Comparison of ENCODE assay signal across 9 mouse cellular contexts in genomic region chr11:67010430-67010829, GRCm38 (mm10). TPM values are rescaled to one million over a fixed set of nuclear protein-coding genes. Genes with fewer than 3 reads are reported as not detected.
DNase-seq lines count a peak whose midpoint lies in the region; ATAC-seq and TF ChIP-seq lines count a peak whose summit lies in the region.
"Had no signal": no experiment of that assay in that cellular context is flagged by ENCODE, and none has a peak within 500 bp of the region (broad histone marks: within the 10 kb centered on the region; RNA-seq: fewer than 3 reads in every experiment).

No protein-coding gene starts in this region.

- no peaks in the 10 kb centered on the region for H3K36me3 ChIP-seq in kidney, postnatal 0 days (ENCODE audit: insufficient read depth, low read length)
- no peaks in the 10 kb centered on the region for H3K36me3 ChIP-seq in forebrain, embryonic 10.5 days (replicated peaks)
- H3K36me3 ChIP-seq in midbrain, embryonic 10.5 days = no peaks in the 10 kb centered on the region
- H3K36me3 ChIP-seq: limb, embryonic 15.5 days had no signal

- 1% methylated on average over 8 of the region's 8 CpGs for WGBS in kidney, postnatal 0 days
- 15% methylated on average over 8 of the region's 8 CpGs for WGBS in forebrain, embryonic 10.5 days
- WGBS in midbrain, embryonic 10.5 days = 18% methylated on average over 8 of the region's 8 CpGs

- H3K4me1 ChIP-seq in kidney, postnatal 0 days (replicated peaks; ENCODE audit: insufficient read depth, low read length) = no peaks in the 10 kb centered on the region
- peaks cover 26% of the 10 kb centered on the region for H3K4me1 ChIP-seq in forebrain, embryonic 10.5 days
- H3K4me1 ChIP-seq in midbrain, embryonic 10.5 days = peaks cover 27% of the 10 kb centered on the region
- H3K4me1 ChIP-seq: limb, embryonic 15.5 days had no signal

- no peak overlapping the region for H3K27ac ChIP-seq in kidney, postnatal 0 days
- H3K27ac ChIP-seq in forebrain, embryonic 10.5 days = peak overlapping the region; percentile 60
- H3K27ac ChIP-seq in midbrain, embryonic 10.5 days (replicated peaks) = peak overlapping the region; percentile 60
- H3K27ac ChIP-seq: limb, embryonic 15.5 days had no signal

- no peak overlapping the region for H3K9ac ChIP-seq in kidney, postnatal 0 days (ENCODE audit: low read depth, low read length)
- H3K9ac ChIP-seq: limb, embryonic 15.5 days had no signal

- DNase-seq in kidney, postnatal 0 days (ENCODE audit: low spot score) = peak; percentile 68
- DNase-seq in kidney, adult 9 months = no peak
- DNase-seq in NIH3T3 (ENCODE audit: low read depth) = peak; percentile 34
- DNase-seq in forebrain, embryonic 10.5 days (ENCODE audit: extremely low spot score, low spot score) = no peak
- peak; percentile 41 for DNase-seq in midbrain, embryonic 10.5 days (ENCODE audit: low spot score)
- no peak for DNase-seq in layer of hippocampus, postnatal 36 days
- no peak for DNase-seq in gastrocnemius, postnatal 25 days
- DNase-seq in left cerebral cortex, adult 9 months (ENCODE audit: low spot score in 2 of 2) = no peak

- H3K27me3 ChIP-seq in kidney, postnatal 0 days (ENCODE audit: insufficient read depth, low read length) = no peaks in the 10 kb centered on the region
- peaks cover 25% of the 10 kb centered on the region for H3K27me3 ChIP-seq in forebrain, embryonic 10.5 days (ENCODE audit: poor library complexity, severe bottlenecking)
- H3K27me3 ChIP-seq in midbrain, embryonic 10.5 days (ENCODE audit: low read depth, poor library complexity, severe bottlenecking) = peaks cover 19% of the 10 kb centered on the region; the same call in 1 of the 2 replicates
- H3K27me3 ChIP-seq: limb, embryonic 15.5 days had no signal

- peak; percentile 45; the same call in 1 of the 2 replicates for TF ChIP-seq CTCF in kidney, postnatal 0 days (IDR thresholded peaks at IDR 0.05; ENCODE audit: low read depth)

- H3K9me3 ChIP-seq in kidney, postnatal 0 days (replicated peaks; ENCODE audit: low read length) = no peaks in the 10 kb centered on the region
- H3K9me3 ChIP-seq in forebrain, embryonic 10.5 days = no peaks in the 10 kb centered on the region; the same call in 1 of the 2 replicates
- no peaks in the 10 kb centered on the region for H3K9me3 ChIP-seq in midbrain, embryonic 10.5 days (replicated peaks)
- H3K9me3 ChIP-seq: limb, embryonic 15.5 days had no signal

- H3K4me3 ChIP-seq in kidney, postnatal 0 days (replicated peaks; ENCODE audit: low read depth, low read length) = no peak overlapping the region
- H3K4me3 ChIP-seq in forebrain, embryonic 10.5 days = no peak overlapping the region
- H3K4me3 ChIP-seq in midbrain, embryonic 10.5 days = no peak overlapping the region
- H3K4me3 ChIP-seq: limb, embryonic 15.5 days had no signal

- H3K4me2 ChIP-seq in kidney, postnatal 0 days (ENCODE audit: low read length) = no peak overlapping the region
- H3K4me2 ChIP-seq: limb, embryonic 15.5 days had no signal

- no peak for ATAC-seq in kidney, postnatal 0 days (replicated peaks; ENCODE audit: low FRiP score, low read depth)

RNA-seq across cellular contexts. Expression of gene Tmem220, which starts 14.5 kb away (rescaled TPM):
- polyA plus RNA-seq in kidney, postnatal 0 days (2015; fragmentation: Nextera tagmentation; extraction: Ambion mirVana) = 1.5 and 1.8 TPM in 2 replicates
- polyA plus RNA-seq in forebrain, embryonic 10.5 days (2016; fragmentation: Nextera tagmentation; extraction: Ambion mirVana) = 0.63 and 0.86 TPM in 2 replicates
- polyA plus RNA-seq in midbrain, embryonic 10.5 days (2016; fragmentation: Nextera tagmentation; extraction: Ambion mirVana) = 0.99 and 1.1 TPM in 2 replicates
- total RNA-seq in layer of hippocampus, postnatal 36 days (2021) = under 1 TPM; 0.42 to 0.56 TPM
- under 1 TPM; 0.28 to 0.96 TPM for total RNA-seq in gastrocnemius, postnatal 25 days (2021)

RNA-seq across cellular contexts. Expression of gene Adprm, which starts 42.0 kb away (rescaled TPM):
- polyA plus RNA-seq in kidney, postnatal 0 days (2015; fragmentation: Nextera tagmentation; extraction: Ambion mirVana) = 29.0 and 29.5 TPM in 2 replicates
- polyA plus RNA-seq in forebrain, embryonic 10.5 days (2016; fragmentation: Nextera tagmentation; extraction: Ambion mirVana) = 28.5 TPM in 2 replicates
- polyA plus RNA-seq in midbrain, embryonic 10.5 days (2016; fragmentation: Nextera tagmentation; extraction: Ambion mirVana) = 30.0 and 37.6 TPM in 2 replicates
- 10 to 100 TPM; 24.1 to 30.7 TPM for total RNA-seq in layer of hippocampus, postnatal 36 days (2021)
- 1 to 10 TPM; 6.9 to 8.9 TPM for total RNA-seq in gastrocnemius, postnatal 25 days (2021)

RNA-seq across cellular contexts. Expression of gene Sco1, which starts 42.0 kb away (rescaled TPM):
- 16.0 and 16.7 TPM in 2 replicates for polyA plus RNA-seq in kidney, postnatal 0 days (2015; fragmentation: Nextera tagmentation; extraction: Ambion mirVana)
- 21.1 and 22.9 TPM in 2 replicates for polyA plus RNA-seq in forebrain, embryonic 10.5 days (2016; fragmentation: Nextera tagmentation; extraction: Ambion mirVana)
- 20.3 and 22.5 TPM in 2 replicates for polyA plus RNA-seq in midbrain, embryonic 10.5 days (2016; fragmentation: Nextera tagmentation; extraction: Ambion mirVana)
- 1 to 10 TPM; 9.4 to 9.9 TPM for total RNA-seq in layer of hippocampus, postnatal 36 days (2021)
- total RNA-seq in gastrocnemius, postnatal 25 days (2021) = 1 to 10 TPM; 7.2 to 7.3 TPM

RNA-seq across cellular contexts. Expression of gene Tmem238l, which starts 54.0 kb away (rescaled TPM):
- 0.69 and 1.1 TPM in 2 replicates for polyA plus RNA-seq in kidney, postnatal 0 days (2015; fragmentation: Nextera tagmentation; extraction: Ambion mirVana)
- not detected in 2 replicates for polyA plus RNA-seq in forebrain, embryonic 10.5 days (2016; fragmentation: Nextera tagmentation; extraction: Ambion mirVana)
- polyA plus RNA-seq in midbrain, embryonic 10.5 days (2016; fragmentation: Nextera tagmentation; extraction: Ambion mirVana) = not detected in 2 replicates
- total RNA-seq in layer of hippocampus, postnatal 36 days (2021) = not detected
- not detected for total RNA-seq in gastrocnemius, postnatal 25 days (2021)

Comparison
In these comparisons a context has a peak if more than half of its experiments do, and no peak if none do; other contexts are left out.
1. DNase-seq: peak in kidney, postnatal 0 days (single experiment), NIH3T3 (single experiment) and midbrain, embryonic 10.5 days (single experiment); none in kidney, adult 9 months (single experiment), forebrain, embryonic 10.5 days (single experiment), layer of hippocampus, postnatal 36 days (0 of 2), gastrocnemius, postnatal 25 days (single experiment) and left cerebral cortex, adult 9 months (0 of 2).